Mouse (Mus musculus) embryo, embryonic 10.5 days (tissue): ENCODE results near the gene Dnm2.
A peak's percentile ranks its signal among the peaks of the same experiment; 100 is the strongest.

ENCODE experiments used
- DNase-seq: peaks from one replicate; pipeline ENCODE4 v3.0.0-alpha.2; 2015; ENCODE audit warnings: low spot score

The Dnm2 gene

DNA sequence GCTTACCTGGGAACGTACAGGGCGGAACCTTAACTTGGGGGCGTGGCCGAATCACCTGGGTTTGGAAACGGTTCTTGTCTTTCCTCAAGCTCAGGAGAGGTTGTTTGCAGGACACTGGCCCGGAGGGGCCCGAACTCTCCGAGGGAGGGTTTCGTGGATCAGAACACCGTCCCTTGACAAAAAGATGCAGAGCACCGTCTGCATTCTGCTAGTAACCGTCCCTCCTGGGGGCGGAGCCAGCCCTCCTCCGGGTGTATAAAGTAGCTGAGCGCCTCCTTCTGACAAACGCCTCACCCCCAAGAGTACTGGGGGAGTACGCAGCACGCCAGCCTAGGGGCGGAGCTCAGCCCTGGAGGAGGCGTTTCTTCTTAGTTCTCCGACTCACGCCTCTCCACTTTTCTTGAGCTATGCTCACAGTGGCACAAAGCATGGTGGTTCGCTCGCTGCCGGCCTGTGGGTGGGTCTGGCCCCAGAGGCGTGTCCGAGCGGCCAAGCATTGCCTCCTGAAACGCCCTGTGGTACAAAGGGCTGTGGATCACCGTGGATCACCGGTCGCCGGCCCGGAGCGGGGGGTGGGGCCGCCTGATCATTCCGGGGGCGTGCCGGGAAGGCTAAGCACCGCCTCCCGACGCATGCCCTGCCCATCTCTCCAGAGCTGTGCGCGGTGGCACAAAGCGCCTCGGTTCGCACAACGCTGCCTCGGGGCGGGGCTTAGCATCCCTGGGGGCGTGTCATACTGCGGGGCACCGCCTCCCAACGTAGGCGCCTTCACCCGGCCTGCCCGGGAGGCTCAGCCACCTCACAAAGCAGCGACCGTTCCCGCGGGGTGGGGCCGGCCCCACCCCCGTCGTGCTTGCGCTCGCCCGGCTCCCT is 121.4 kb downstream of the Dnm2 start:
- peak; percentile 98 for DNase-seq

- no peak for DNase-seq
These were observed 122.0 kb downstream of the Dnm2 start, which contains the start of gene Carm1 for GRCm38 (mm10) chr9:21546789-21547074. TSS of gene Carm1 (plus strand) at chr9:21546894.

DNA sequence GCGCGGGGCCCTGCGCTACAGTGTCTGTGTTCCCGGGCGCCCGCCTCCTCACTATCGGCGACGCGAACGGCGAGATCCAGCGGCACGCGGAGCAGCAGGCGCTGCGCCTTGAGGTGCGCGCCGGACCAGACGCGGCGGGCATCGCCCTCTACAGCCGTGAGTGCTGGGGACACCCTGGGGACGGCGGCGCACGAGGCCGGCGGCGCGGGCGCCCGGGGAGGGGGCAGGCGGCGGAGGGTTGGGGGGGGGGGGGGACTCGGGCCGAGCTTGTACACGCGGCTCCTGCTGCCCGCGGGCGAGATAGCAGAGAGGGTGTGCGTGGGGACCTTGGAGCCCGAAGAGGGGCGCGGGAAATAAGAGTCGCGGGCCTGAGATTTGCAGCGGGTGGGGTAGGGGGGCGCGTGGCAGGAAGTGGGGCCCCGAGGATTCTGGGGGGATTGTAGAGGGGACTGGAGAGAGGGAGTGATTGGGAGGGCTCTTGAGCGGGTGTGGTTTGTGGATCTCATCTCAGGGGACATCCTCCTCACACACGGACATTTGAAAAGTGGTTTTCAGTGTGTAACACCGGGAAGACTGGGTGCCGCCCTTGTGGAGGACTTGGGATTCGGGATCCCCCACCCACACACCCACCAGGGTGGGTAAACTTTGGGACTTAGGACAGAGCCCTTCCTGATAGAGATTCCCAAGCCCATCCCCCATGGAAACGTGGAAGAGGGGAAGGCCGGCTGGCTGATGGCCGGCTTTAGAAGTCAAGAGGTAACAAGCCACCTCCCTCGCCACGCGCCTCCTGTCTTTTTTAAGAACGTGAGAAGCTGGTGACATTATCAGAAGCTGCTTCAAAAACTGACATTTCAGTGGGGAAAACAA is 122.6 kb downstream of the Dnm2 start:
- peak; percentile 70 for DNase-seq

- DNase-seq = no peak
These were observed 126.3 kb downstream of the Dnm2 start for GRCm38 (mm10) chr9:21551049-21551448.

- DNase-seq = no peak
These were observed 129.0 kb downstream of the Dnm2 start for GRCm38 (mm10) chr9:21553607-21554273.

GRCm38 (mm10) chr9:21555198-21555742 is 130.6 kb downstream of the Dnm2 start:
- no peak for DNase-seq

- DNase-seq = no peak
These were observed 132.3 kb downstream of the Dnm2 start for GRCm38 (mm10) chr9:21556996-21557395.
